Mouse (Mus musculus) gastrocnemius, postnatal 14 days (tissue): ENCODE results near the gene Fgf13. TPM values are rescaled to one million over a fixed set of nuclear protein-coding genes. Genes with fewer than 3 reads are reported as not detected.
A peak's percentile ranks its signal among the peaks of the same experiment; 100 is the strongest.

Experiments used
- DNase-seq: peaks from one replicate; pipeline ENCODE4 v3.0.0; 2021; ENCODE audit warnings: mixed read lengths
- intact Hi-C: fragments of 180-260 bp; cut with DNase I; formaldehyde crosslinking; loops from one replicate; pipeline ENCODE4 v1.15.1; 2025; ENCODE audit warnings: low total_unique reads
- total RNA-seq, 2 experiments: library from RNA; stranded (reverse); gene quantifications; 2 replicates each; pipeline ENCODE4 v1.2.3; 2021

Fgf13 gene
- total RNA-seq, 2 experiments from 2014 or later, result 42.0 to 44.1 TPM

DNA sequence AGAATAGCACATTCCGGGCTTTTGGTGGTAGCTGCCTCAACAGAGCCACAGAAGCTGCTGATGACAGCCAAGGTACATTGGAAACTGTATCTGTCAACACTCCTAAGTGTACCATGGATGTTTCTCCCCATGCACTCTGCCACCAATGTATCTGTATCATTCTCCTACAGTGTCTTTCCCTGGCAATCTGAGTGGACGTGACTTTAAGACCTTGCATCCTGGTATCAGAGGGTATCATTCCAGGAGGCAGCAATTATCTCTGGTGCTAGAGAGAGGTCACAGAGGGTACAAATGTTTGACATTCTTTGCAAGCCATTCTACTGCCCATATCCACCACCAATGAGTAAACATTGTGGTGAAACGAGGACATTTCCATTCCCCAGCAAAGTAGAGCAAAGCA is 347.2 kb downstream of the Fgf13 start:
- no peak for DNase-seq
- intact Hi-C loops, result no loop called here

DNA sequence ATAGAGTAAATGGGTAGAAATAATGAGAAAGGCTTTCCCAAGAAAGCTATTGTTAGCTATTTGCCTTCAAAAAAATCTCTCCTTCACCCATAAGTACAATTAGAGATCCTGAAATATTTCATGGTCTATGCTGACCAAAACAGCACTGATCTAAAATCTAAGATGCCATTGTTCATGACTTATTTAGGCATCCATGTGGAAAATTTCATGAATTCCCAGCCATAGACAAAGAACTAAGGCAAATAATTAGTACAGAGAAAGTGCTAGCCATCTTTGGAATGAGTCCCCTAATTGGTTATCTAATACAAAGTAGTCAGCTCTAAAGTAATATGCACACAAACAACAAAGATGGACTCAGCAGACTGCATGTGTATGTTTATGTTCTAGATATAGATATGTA is 366.7 kb downstream of the Fgf13 start:
- intact Hi-C loops, result no loop called here
- no peak for DNase-seq

DNA sequence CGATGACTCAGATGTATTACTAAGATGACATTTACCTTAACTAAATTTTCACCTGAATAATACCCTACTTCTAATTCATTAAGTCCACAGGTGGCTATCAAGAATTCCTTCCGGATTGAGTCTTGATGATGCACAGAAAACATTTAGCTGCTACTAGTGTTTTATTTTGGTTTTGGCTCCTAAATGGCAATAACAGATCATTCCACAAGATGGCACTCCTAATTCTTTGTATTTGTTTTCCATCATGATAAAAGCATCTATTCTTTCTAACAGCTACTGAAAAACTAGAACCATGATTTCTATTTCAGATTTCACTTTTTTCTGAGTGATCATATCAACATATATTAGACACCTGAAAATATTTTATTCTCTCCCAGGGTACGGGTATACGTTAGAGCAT is 373.7 kb downstream of the Fgf13 start:
- DNase-seq, result no peak
- intact Hi-C loops, result loop anchor here (10.0 kb wide), 1 partner anchor 411 kb away; no protein-coding TSS in a partner anchor

DNA sequence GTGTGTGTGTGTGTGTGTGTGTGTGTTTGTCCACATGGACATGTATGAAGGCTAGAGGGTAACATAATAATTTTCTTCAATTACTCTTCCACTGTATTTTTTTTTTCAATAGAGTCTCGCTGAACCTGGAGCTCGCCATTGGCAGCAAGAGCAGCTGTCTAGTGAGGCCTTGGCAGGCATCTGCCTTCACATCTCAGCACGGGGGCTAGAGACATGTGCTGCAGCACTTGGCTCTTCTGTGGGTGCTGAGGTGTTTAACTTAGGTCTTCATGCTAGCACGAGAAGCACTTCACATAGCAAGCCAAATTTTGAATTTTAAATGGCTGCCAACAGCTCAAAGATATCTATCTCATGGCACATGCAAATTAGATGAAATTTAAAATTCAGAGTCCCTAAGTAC is 380.9 kb downstream of the Fgf13 start:
- intact Hi-C loops, result no loop called here
- DNase-seq, result no peak

DNA sequence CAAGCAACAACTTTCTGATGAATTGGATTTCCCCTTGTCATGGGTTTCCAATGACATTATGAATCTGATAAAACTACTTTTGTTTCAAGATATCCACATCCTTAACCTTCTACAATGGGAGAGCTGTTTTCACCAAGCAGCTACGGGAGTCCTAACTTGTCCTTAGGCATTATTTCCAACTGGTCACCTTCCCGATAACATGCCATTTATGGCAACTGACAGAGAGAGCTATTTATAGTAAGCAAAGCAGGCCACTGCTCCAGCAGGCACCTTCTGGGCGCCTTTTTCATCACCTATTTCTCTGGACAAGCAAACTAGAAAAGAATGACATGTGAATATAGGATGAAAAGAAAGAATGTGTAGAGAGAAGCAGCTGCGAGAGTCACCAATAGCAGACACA is 385.5 kb downstream of the Fgf13 start:
- intact Hi-C loops, result no loop called here
- DNase-seq, result no peak

DNA sequence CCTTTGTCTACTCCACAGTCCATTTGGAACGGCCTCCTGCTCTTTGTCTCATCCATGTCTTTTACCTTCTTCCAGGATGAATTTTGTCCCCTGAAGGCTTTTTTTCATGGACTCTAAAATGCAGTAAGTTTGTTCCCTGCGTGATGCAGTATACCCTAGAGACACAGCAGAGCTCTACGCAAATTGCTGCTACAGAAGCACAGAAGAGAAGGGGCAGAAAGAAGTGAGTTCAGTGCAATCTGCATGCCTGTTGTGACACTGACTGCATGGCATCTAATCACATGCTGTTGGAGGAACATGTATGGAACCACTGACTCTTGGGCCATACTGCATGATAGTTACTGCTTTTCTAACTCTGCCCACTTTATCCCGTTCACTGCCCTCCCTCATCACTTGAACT is 388.2 kb downstream of the Fgf13 start:
- DNase-seq, result no peak
- intact Hi-C loops, result no loop called here

DNA sequence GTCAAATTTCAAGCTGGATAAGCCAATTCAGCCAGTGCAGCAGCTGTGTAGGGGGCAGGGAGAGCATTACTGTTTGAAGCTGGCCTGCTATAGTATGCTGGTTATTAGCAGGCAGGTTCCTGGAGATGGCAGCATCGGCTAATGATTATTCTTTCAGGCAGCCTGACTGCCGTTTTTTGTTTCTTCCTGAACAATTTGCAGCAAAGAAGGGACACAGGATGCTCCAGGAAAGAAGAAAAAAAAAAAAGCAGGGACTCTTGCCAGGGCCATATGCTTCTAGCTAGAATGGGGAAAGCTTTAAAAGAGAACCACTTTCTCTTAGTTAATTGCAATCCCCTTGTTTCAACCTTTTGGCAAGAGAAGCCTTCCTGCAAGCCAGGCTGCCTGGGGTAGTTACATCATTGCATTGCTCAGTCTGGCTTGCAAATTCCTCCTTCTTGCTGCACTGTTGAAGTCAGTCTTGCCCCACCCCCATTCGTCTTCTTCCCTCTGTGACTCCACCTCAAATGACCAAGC is 388.7 kb downstream of the Fgf13 start:
- intact Hi-C loops, result no loop called here
- peak; percentile 18 for DNase-seq

DNA sequence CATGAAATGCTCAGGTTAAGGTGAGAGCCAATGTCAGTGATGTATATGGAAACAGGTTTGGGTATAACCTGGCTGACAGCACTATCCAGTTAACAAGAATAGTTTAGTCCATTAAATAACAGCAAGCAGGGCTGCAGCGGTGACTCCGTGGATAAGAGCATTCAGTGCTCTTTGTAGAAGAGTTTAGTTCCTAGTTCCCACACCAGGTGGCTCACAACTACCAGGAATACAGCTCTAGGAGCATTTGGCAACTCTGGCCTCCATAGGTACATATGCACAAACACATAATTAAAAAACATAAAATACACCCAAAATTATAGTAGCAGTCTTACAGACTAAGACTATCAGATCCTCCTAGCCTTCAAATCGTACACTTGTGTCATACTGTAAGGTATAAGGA is 390.2 kb downstream of the Fgf13 start:
- DNase-seq, result no peak
- intact Hi-C loops, result no loop called here

DNA sequence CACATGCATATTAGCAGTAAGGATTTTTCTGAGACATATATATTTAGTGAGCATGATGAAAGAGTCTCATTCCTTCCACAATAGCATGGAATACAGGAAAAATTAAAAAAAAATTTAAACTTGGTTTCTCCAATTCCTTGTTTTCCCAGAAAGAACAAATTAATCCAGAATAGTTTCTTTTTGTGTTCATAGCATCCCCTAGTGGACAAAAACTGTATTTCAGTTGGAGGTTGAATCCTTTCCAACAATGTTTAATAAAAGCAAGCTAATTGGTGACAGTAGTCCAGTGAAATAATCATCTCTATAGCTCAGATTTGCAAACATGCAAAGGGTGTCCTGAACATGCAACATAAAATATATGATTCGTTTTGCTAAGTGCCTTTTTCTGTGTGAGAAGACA is 395.7 kb downstream of the Fgf13 start:
- intact Hi-C loops, result no loop called here
- DNase-seq, result no peak

DNA sequence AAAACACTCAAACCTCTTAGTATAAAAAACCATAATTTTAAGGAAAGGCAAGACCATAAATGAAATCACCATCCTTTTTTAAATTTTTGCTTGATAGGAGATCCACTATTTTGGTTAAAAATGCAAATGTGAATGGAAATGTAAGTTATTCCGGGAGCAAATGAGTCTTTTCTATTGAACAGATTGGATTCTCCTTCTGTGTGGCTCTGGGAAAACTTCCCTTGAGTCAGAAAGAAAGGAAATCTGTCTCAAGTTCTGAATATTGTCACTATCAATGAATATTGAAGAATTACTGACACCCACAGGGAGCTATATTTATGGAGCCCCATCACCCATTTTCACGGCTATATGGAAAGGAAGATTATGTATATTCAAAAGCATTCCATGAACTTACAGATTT is 401.1 kb downstream of the Fgf13 start:
- intact Hi-C loops, result no loop called here
- DNase-seq, result no peak

DNA sequence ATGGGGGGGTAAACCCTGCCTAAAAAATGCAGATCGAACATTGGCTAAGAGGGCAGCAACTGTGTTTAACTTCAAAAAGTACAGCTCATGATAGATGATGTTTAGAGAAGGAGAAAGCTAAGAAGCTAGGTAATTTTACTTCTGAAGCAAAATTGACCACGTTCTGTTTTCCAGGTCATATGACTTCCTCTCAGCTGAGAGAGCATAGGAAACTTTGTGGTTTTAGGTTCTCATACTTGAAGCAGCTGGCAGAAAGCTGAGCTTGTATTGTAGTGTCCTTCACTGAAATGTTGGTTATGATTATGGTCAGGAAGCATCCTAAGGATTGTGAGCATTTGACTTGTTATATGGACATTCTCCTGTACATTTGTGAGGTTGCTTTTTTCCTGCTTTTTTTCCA is 425.9 kb downstream of the Fgf13 start:
- intact Hi-C loops, result no loop called here
- DNase-seq, result no peak

DNA sequence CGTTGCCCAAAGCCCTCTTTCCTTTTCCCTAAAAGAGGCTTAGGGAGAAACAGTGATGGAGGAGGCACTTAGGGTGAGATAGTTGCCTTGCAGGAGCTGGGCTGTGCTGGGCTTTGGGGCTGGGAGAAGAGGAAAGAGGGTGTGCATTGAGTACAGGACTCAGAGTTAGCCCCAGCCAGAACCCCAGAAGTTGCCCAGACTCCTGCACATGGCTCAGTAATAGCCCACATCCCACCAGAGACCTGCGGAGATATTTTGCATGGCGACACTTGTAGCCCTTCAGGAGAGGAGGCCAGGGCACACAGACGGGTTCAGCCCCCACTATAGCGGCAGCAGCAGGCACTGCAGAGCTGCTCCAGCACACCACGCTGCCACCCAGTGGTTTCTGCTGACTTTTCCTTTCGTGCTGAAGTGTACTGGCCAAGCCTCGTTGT is 432.9 kb downstream of the Fgf13 start:
- intact Hi-C loops, result no loop called here
- DNase-seq, result peak; percentile 17

DNA sequence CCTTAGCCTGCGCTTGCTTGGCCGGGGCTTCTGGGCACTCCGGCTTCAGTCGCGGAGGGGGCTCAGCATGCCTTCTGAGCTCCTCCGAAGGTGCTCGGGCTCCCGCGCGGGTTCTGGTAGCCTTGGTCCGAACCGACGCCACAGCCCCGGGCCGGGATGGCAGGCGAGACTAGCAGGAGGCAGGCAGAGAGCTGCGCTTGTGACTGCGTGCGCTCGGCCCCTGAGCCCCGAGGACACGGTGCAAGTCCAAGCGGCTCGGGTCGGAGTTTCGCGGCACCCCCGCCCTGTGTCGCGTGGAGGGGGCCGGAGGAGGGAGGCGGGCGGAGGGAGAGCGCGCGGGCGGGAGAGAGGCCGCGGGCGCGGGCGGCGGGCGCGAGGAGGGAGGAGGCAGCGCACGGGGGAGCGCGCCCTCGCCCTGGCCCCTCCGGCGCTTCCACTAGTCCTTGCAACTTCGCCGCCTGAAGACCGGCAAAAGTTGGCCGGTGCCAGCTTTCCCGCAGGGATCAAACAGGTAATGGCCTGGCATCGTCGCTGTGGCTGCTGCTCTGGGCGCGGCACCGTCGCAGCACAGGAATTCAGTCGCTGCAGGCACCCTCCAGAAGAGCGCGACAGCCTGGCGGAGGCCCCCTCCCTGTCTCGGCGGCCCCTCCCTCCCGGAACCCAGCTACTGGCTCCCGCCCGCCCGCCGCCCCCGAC is 433.6 kb downstream of the Fgf13 start:
- peak; percentile 8 for DNase-seq
- intact Hi-C loops, result no loop called here

DNA sequence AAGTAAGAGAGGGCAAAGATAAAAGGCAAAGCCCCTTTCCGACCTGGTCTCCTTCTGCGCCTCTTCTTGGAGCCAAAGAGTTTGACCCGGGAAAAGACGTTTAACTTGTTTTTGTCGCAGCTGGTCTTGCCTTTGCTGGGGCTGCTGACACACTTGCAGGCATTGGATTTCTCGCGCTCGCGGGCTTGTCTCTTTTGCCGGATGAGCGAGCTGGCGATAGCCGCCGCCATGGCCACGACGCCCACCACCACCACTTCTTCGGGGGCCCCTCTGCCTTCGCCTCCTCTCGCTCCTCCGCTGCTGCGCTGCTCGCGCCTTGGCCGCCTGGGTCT is 434.1 kb downstream of the Fgf13 start:
- peak; percentile 7 for DNase-seq
- intact Hi-C loops, result no loop called here

DNA sequence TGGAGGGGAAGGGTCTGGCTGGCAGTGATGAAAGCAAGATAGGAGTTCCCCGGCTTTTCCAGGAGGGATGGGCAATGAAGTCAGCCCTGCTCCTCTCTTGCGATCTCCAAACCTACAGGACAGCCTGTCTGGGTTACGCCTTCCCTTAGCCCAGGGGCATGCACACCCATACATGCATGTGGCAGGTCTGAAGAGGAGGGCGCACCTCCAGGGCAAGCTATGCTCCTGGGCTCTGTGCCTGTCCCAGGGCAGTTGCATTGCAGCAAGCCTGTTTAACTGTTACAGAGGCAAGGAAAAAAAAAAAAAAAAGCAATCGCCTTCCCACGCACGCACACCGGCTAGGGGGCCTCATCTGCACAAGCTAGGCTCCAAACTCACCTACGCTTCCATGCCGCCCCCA is 434.5 kb downstream of the Fgf13 start:
- DNase-seq, result peak; percentile 3
- intact Hi-C loops, result no loop called here

DNA sequence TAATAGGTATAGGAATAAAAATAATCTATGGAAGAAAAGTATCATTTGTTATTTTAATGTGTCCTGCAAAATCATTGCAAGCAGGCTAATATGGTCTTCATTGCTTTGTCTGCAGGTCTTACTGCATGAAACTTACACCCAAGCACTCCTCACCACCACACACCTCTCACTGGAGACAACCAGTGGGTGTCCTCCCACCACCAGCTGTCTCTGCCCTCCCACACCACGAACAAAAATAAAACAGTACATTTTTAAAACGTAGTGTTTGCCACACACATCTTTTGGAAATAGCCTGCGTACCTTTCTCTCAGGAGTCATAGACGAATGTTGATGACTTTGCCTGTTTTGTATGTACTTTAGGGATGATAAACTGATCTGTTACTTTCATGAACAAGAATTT is 441.2 kb downstream of the Fgf13 start:
- no peak for DNase-seq
- intact Hi-C loops, result no loop called here

DNA sequence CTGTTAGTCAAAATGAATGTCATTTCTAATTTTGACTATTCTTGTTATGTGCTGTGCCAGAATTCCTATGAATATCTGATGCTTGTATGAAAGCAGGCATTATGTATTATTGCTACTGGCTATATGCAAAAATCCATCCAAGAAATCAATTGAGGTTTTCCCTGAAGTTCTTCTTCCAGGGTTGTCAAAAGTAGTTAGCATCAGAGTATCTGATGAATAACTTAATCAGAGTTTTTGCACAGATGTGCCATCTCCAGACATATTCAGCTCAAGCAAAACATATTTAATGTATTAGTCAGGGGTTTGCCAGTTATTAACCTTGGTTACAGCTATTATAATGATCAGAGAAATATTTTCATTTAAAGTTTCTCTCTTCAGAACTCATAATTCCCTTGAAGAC is 454.7 kb downstream of the Fgf13 start:
- no peak for DNase-seq
- intact Hi-C loops, result no loop called here

DNA sequence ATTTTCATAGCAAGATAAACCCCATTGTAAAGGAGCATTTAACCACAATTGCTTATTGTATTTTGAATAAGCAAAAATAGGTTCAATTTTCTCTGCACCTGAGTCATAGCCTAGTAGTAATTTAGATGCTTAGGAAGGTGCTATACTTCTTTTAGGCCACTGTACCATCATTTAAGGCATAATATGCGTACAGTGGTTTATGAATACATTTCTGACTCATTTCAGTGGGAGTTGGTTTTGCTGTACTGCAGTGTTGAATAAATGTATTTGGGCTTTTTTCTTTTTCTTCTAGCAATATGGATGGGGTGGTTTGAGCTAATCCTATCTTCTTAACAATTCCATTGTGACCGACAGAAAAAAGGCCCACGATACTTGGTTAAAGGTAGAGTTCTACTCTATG is 481.9 kb downstream of the Fgf13 start:
- intact Hi-C loops, result no loop called here

DNA sequence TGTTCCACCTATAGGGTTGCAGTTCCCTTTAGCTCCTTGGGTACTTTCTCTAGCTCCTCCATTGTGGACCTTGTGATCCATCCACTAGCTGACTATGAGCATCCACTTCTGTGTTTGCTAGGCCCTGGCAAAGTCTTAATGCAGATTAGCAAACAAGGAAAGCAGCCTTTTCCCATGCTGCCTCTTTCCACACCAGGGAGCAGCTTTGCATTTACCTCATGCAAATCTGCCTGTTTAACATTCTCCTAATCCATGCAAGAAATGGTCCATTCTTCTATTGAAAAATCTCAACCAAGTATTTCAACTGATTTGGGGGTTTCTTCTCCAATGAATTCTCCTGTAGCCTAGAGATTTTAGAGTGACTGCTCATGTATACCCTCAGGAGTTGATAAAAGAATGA is 487.4 kb downstream of the Fgf13 start:
- no peak for DNase-seq

More for the DNA sequence above, 481.9 kb downstream of the Fgf13 start:
- no peak for DNase-seq

DNA sequence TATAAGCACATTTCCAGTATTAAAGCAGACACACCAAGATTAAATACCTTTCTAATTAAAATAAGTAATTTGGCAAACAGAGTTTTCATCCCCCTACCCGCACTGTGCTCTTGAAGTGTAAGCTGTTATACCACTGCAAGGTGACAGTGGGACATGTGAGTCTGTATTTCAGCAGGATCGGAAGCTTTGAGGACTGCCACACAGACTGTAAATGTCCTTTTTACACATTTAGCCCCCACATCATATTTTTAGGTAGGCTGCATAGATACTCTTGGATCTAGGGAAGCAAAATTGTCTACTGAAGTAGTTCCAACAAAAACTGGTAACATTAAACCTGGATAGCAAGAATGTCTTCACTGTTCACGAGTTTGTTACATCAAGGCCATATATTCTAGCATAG is 495.8 kb downstream of the Fgf13 start:
- no peak for DNase-seq
- intact Hi-C loops, result no loop called here

More for the DNA sequence above, 487.4 kb downstream of the Fgf13 start:
- intact Hi-C loops, result no loop called here

DNA sequence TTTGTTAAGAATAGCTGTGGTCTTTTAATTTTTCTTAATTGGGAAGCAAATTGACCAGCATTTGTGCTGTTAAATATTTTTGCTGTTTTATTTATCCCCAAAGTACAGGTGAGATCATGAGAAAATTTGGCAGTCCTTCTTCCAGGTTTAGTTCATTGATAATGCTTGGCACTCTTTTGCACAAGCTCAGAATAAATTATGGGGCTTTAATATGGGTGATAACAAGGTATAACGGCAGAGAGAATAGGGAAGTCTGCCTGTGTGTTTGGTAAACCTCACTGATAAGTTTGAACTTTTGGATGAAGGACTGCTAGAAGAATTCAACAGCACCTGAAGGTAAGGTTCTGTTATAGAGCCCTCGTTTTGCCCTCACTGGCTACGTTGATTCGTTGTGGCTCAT is 504.7 kb downstream of the Fgf13 start:
- intact Hi-C loops, result no loop called here

DNA sequence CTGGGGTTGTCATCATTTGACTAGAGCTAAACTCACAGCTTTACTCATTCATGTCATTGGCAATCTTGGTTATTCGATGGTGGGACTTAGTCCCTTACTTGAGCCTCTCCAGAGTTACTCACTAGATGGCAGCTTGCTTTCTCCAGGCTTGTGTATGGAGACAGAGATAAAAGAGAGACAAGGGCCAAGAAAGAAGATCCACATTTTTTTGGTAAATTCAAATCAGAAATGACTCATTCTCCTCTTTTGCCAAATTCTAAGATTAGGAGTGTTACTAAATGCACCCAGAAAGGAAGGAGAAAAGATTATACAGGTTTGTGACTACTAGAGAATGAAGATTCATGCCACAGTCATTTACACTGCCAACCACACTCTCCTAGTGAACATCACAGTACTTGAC is 532.9 kb downstream of the Fgf13 start:
- intact Hi-C loops, result no loop called here
- DNase-seq, result no peak

More for the DNA sequence above, 504.7 kb downstream of the Fgf13 start:
- DNase-seq, result no peak
